10 mouse cellular contexts compared by ENCODE assay signal in genomic region chr17:30590417-30591198, GRCm38 (mm10). TPM values are rescaled to one million over a fixed set of nuclear protein-coding genes. Genes with fewer than 3 reads are reported as not detected.
A peak's percentile ranks its signal among the peaks of the same experiment; 100 is the strongest.
DNase-seq lines count a peak whose midpoint lies in the region; ATAC-seq and TF ChIP-seq lines count a peak whose summit lies in the region.
"Had no signal": no experiment of that assay in that cellular context is flagged by ENCODE, and none has a peak within 500 bp of the region (broad histone marks: within the 10 kb centered on the region; RNA-seq: fewer than 3 reads in every experiment).

No protein-coding gene starts in this region.

- no peak for TF ChIP-seq POLR2A in kidney, adult 2 months (IDR thresholded peaks at IDR 0.05; ENCODE audit: low read depth, low read length)
- TF ChIP-seq POLR2A in limb, embryonic 14.5 days (IDR thresholded peaks at IDR 0.05; ENCODE audit: borderline replicate concordance, extremely low read depth, insufficient read depth, insufficient read length), result no peak

- H3K4me1 ChIP-seq in kidney, adult 2 months (ENCODE audit: control insufficient read depth, insufficient read depth, low read length), result no peaks in the 10 kb centered on the region
- H3K4me1 ChIP-seq in limb, embryonic 14.5 days (ENCODE audit: control insufficient read depth, insufficient read depth, low read length), result no peaks in the 10 kb centered on the region
- no peaks in the 10 kb centered on the region for H3K4me1 ChIP-seq in neural tube, embryonic 11.5 days (ENCODE audit: control insufficient read depth, insufficient read depth, low read length)
- H3K4me1 ChIP-seq: heart, embryonic 15.5 days; stomach, embryonic 15.5 days had no signal

- peak; percentile 50; the same call in 1 of the 2 replicates for ATAC-seq in frontal cortex, adult (ENCODE audit: low TSS enrichment)
- no peak for ATAC-seq in limb, embryonic 14.5 days (ENCODE audit: low FRiP score, low read depth)
- no peak for ATAC-seq in neural tube, embryonic 11.5 days (ENCODE audit: insufficient read depth, low FRiP score, low TSS enrichment)

- 37% methylated on average over 17 of the region's 17 CpGs for WGBS in kidney, adult 2 months
- 65% methylated on average over 17 of the region's 17 CpGs for WGBS in limb, embryonic 14.5 days
- 53% methylated on average over 17 of the region's 17 CpGs for WGBS in neural tube, embryonic 11.5 days

- DNase-seq in 3134 (ENCODE audit: extremely low read depth, insufficient read length, low spot score), result peak; percentile 20
- DNase-seq in CD4-positive helper T cell, adult 2 months (ENCODE audit: low read depth, low spot score), result peak; percentile 65
- peak; percentile 49 for DNase-seq in c-Kit-positive CD71-positive TER-119-negative erythroid progenitor cells, embryonic 14.5 days (ENCODE audit: low read depth)
- DNase-seq in kidney, adult 2 months, result peak; percentile 75
- DNase-seq in limb, embryonic 14.5 days (ENCODE audit: low spot score), result peak; percentile 70
- DNase-seq in neural tube, embryonic 11.5 days (ENCODE audit: low spot score), result peak; percentile 66
- no peak for DNase-seq in yolk sac, embryonic 10.5 days (ENCODE audit: low spot score)

- H3K36me3 ChIP-seq in kidney, adult 2 months (ENCODE audit: control insufficient read depth, insufficient read depth, low read length), result no peaks in the 10 kb centered on the region
- H3K36me3 ChIP-seq in limb, embryonic 14.5 days (ENCODE audit: control insufficient read depth, insufficient read depth, low read length), result peaks cover 23% of the 10 kb centered on the region
- no peaks in the 10 kb centered on the region for H3K36me3 ChIP-seq in neural tube, embryonic 11.5 days (ENCODE audit: control insufficient read depth, insufficient read depth, low read length)

- H3K27ac ChIP-seq in kidney, adult 2 months (ENCODE audit: insufficient read depth, low read depth, low read length), result no peak overlapping the region
- no peak overlapping the region for H3K27ac ChIP-seq in limb, embryonic 14.5 days (replicated peaks; ENCODE audit: low read depth, low read length)
- no peak overlapping the region for H3K27ac ChIP-seq in neural tube, embryonic 11.5 days (ENCODE audit: low read depth, low read length)
- H3K27ac ChIP-seq: heart, embryonic 15.5 days; stomach, embryonic 15.5 days had no signal

- no peak overlapping the region for H3K4me2 ChIP-seq in limb, embryonic 14.5 days (replicated peaks; ENCODE audit: low read depth, low read length, severe bottlenecking)
- H3K4me2 ChIP-seq in neural tube, embryonic 11.5 days (ENCODE audit: low read depth), result no peak overlapping the region; the same call in 1 of the 2 replicates
- H3K4me2 ChIP-seq: heart, embryonic 15.5 days; stomach, embryonic 15.5 days had no signal

- H3K9me3 ChIP-seq in limb, embryonic 14.5 days (ENCODE audit: control insufficient read depth, low read length), result no peaks in the 10 kb centered on the region
- no peaks in the 10 kb centered on the region for H3K9me3 ChIP-seq in neural tube, embryonic 11.5 days (ENCODE audit: control insufficient read depth, low read length)
- H3K9me3 ChIP-seq: heart, embryonic 15.5 days; stomach, embryonic 15.5 days had no signal

- H3K9ac ChIP-seq in limb, embryonic 14.5 days (ENCODE audit: low read depth, low read length, severe bottlenecking), result no peak overlapping the region
- H3K9ac ChIP-seq in neural tube, embryonic 11.5 days (ENCODE audit: low read length), result no peak overlapping the region
- H3K9ac ChIP-seq: heart, embryonic 15.5 days; stomach, embryonic 15.5 days had no signal

- H3K4me3 ChIP-seq in kidney, adult 2 months (ENCODE audit: insufficient read depth, low read depth, low read length), result no peak overlapping the region
- H3K4me3 ChIP-seq in limb, embryonic 14.5 days (replicated peaks; ENCODE audit: low read length), result no peak overlapping the region
- no peak overlapping the region for H3K4me3 ChIP-seq in neural tube, embryonic 11.5 days (ENCODE audit: low read depth, low read length)
- H3K4me3 ChIP-seq: heart, embryonic 15.5 days; stomach, embryonic 15.5 days had no signal

- peak; percentile 50 for TF ChIP-seq CTCF in kidney, adult 2 months (conservative IDR thresholded peaks at IDR 0.05; ENCODE audit: insufficient read depth, insufficient read length, low read depth, low read length)

- no peaks in the 10 kb centered on the region for H3K27me3 ChIP-seq in kidney, adult 2 months (replicated peaks; ENCODE audit: control insufficient read depth, insufficient read depth, low read length)
- no peaks in the 10 kb centered on the region for H3K27me3 ChIP-seq in limb, embryonic 14.5 days (ENCODE audit: control insufficient read depth, insufficient read depth, low read length)
- no peaks in the 10 kb centered on the region for H3K27me3 ChIP-seq in neural tube, embryonic 11.5 days (ENCODE audit: control insufficient read depth, insufficient read depth, low read length)
- H3K27me3 ChIP-seq: heart, embryonic 15.5 days; stomach, embryonic 15.5 days had no signal

RNA-seq across cellular contexts. Expression of gene Btbd9, which starts 14.3 kb away (rescaled TPM):
- polyA plus RNA-seq in kidney, adult 2 months (2012; rRNA removed), result 21.9 and 25.6 TPM in 2 replicates
- 18.3 and 25.8 TPM in 2 replicates for polyA plus RNA-seq in limb, embryonic 14.5 days (2012; rRNA removed)
- polyA plus RNA-seq in limb, embryonic 14.5 days (2014; fragmentation: Nextera tagmentation; extraction: Ambion mirVana), result 46.9 and 49.1 TPM in 2 replicates
- 56.5 and 60.6 TPM in 2 replicates for polyA plus RNA-seq in neural tube, embryonic 11.5 days (2014; fragmentation: Nextera tagmentation; extraction: Ambion mirVana)

RNA-seq across cellular contexts. Expression of gene Dnah8, which starts 33.5 kb away (rescaled TPM):
- 0.30 and 1.2 TPM in 2 replicates for polyA plus RNA-seq in kidney, adult 2 months (2012; rRNA removed)
- polyA plus RNA-seq in limb, embryonic 14.5 days (2012; rRNA removed), result 0.69 and 0.86 TPM in 2 replicates
- 1.2 and 2.1 TPM in 2 replicates for polyA plus RNA-seq in limb, embryonic 14.5 days (2014; fragmentation: Nextera tagmentation; extraction: Ambion mirVana)
- 0.61 and 1.1 TPM in 2 replicates for polyA plus RNA-seq in neural tube, embryonic 11.5 days (2014; fragmentation: Nextera tagmentation; extraction: Ambion mirVana)

RNA-seq across cellular contexts. Expression of gene Glo1, which starts 36.1 kb away (rescaled TPM):
- polyA plus RNA-seq in kidney, adult 2 months (2012; rRNA removed), result 66.6 and 89.0 TPM in 2 replicates
- polyA plus RNA-seq in limb, embryonic 14.5 days (2012; rRNA removed), result 81.0 and 87.9 TPM in 2 replicates
- polyA plus RNA-seq in limb, embryonic 14.5 days (2014; fragmentation: Nextera tagmentation; extraction: Ambion mirVana), result 214 and 216 TPM in 2 replicates
- polyA plus RNA-seq in neural tube, embryonic 11.5 days (2014; fragmentation: Nextera tagmentation; extraction: Ambion mirVana), result 211 and 214 TPM in 2 replicates
